Mouse (Mus musculus): ENCODE measurements around the gene Ndufb2. TPM values are rescaled to one million over a fixed set of nuclear protein-coding genes. Genes with fewer than 3 reads are reported as not detected.

Gene Ndufb2
- total RNA-seq (2014; fragmentation: Nextera tagmentation) (18.2 and 22.0 TPM in 2 replicates), total RNA-seq (2017) (76.2 and 78.6 TPM in 2 replicates), polyA plus RNA-seq (2012) (155 and 244 TPM in 2 replicates)

DNA sequence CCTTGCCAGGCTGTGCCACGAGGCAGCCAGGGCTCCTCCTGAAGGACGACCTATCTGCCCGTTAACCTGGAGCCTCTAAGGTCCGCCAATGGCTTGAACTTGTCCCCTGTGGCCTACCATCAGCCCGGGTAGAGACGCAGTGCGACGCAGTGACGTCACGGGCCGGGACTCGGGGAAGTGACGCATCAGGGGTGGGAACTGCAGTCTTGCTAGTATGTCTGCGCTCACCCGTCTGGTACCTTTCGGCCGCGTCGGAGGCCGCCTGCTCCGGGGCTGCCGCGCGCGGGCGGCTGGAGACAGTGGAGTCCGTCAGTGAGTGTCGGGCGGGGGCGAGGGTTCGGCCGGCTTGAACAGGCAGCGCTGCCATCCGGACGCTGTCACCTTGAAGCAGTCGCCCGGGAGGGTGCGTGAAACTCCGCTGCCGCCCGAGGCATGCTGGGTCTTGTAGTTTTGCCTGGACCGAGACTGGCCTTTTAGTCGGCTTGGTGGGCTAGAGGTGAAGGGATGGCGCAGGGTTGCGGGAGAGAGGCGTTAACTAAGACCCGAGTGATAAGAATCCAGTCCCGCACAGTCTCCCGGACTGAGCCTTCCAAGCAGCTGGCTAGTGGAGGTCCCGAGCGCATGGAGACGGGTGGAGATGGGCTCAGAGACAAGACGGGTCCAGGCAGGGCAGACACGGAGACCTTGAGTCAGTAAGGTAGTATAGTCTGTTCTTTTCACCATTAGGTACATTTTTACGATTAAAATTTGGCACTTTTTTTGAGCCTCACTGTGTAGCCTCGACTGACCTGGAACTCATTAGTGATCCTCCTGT is at the start of gene Ndufb2:
TSS of gene Ndufb2 (plus strand) at position 174 of the 814 bp plus-strand sequence.
- DNase-seq (ENCODE audit: low spot score), result peak; percentile 95
- ATAC-seq (ENCODE audit: extremely low read depth, insufficient number of reproducible peaks, low FRiP score, poor library complexity, severe bottlenecking), result peak; percentile 97
- no peaks in the 10 kb centered on the region for H3K27me3 ChIP-seq (ENCODE audit: insufficient read depth, low read length)
- peak within 1 kb of the TSS; percentile 76 for H3K4me3 ChIP-seq (ENCODE audit: low read depth, low read length)
- no peaks in the 10 kb centered on the region for H3K9me3 ChIP-seq (replicated peaks)
- peaks cover 26% of the 10 kb centered on the region for H3K4me1 ChIP-seq (ENCODE audit: insufficient read depth, low read depth, low read length)
- H3K36me3 ChIP-seq (replicated peaks), result peaks cover 59% of the 10 kb centered on the region
- TF ChIP-seq CTCF (IDR thresholded peaks at IDR 0.05; ENCODE audit: low read depth, low read length) (no peak), GATA2 (IDR thresholded peaks at IDR 0.05; ENCODE audit: borderline replicate concordance, low read depth, low read length) (no peak), TAL1 (conservative IDR thresholded peaks at IDR 0.05; ENCODE audit: low read depth, low read length) (no peak), GATA1 (IDR thresholded peaks at IDR 0.05; ENCODE audit: borderline replicate concordance, low read length) (no peak), POLR2AphosphoS5 (IDR thresholded peaks at IDR 0.05; ENCODE audit: insufficient replicate concordance, low read depth, low read length) (no peak)

DNA sequence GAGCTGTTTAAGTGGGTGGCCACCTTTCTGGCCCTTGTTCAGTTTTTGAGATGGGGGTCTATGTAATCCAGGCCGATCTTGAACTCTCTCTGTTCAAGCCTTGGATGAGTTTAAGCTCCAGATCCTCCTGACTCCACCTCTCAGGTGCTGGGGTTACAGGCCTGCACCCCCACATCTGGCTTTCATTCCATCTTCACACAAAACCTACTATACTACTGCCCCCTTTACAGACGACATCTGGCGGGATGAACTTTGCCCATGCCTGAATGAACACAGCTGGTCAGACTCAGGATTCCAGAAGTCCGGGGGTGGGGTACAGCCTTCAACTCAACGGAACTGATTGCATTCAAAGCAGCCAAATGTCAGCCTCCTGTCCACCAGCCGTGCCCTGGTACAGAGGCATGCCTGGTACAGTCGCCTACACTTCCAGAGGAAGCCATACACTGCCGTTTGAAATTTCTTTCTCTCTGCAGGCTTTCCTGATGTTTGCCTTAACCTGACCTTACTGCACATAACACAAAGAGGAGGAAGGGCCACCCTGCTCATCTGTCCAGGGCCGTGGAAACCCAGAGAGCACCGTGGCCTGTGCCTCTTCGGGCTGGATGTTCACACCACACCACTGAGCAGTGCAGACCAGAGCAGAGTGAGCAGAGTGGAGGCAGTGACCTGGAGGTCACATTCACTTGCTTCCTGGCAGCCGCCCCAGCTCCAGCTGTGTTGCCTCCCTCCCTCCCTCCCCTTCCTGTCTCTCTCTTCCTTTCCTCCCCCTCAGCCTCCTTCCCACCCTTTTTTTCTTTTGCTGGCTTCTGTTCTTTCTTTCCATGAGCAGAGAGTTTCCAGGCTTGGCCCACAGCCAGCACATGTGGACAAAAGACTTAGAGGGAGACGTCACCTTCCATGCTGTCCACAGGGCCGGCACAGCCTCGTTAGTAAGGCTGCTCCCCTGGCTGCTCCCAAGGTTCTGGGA is 49.5 kb upstream of the Ndufb2 start:
- TF ChIP-seq CTCF (IDR thresholded peaks at IDR 0.05; ENCODE audit: low read depth, low read length) (no peak), TAL1 (conservative IDR thresholded peaks at IDR 0.05; ENCODE audit: low read depth, low read length) (no peak), POLR2AphosphoS5 (IDR thresholded peaks at IDR 0.05; ENCODE audit: insufficient replicate concordance, low read depth, low read length) (no peak), GATA1 (IDR thresholded peaks at IDR 0.05; ENCODE audit: borderline replicate concordance, low read length) (no peak), GATA2 (IDR thresholded peaks at IDR 0.05; ENCODE audit: borderline replicate concordance, low read depth, low read length) (no peak)
- H3K9me3 ChIP-seq (replicated peaks), result no peaks in the 10 kb centered on the region
- no peaks in the 10 kb centered on the region for H3K36me3 ChIP-seq (replicated peaks)
- H3K27me3 ChIP-seq (ENCODE audit: insufficient read depth, low read length), result peaks cover 42% of the 10 kb centered on the region
- no peaks in the 10 kb centered on the region for H3K4me1 ChIP-seq (ENCODE audit: insufficient read depth, low read depth, low read length)
- no peak overlapping the region for H3K4me3 ChIP-seq (ENCODE audit: low read depth, low read length)
- ATAC-seq (ENCODE audit: extremely low read depth, insufficient number of reproducible peaks, low FRiP score, poor library complexity, severe bottlenecking) (no peak), DNase-seq (ENCODE audit: low spot score) (no peak)

GRCm38 (mm10) chr6:39543769-39544420 is 48.5 kb upstream of the Ndufb2 start:
- no peak for ATAC-seq (ENCODE audit: extremely low read depth, insufficient number of reproducible peaks, low FRiP score, poor library complexity, severe bottlenecking)
- H3K27me3 ChIP-seq (ENCODE audit: insufficient read depth, low read length), result peaks cover 41% of the 10 kb centered on the region
- TF ChIP-seq GATA1 (IDR thresholded peaks at IDR 0.05; ENCODE audit: borderline replicate concordance, low read length), result no peak
- no peak for TF ChIP-seq CTCF (IDR thresholded peaks at IDR 0.05; ENCODE audit: low read depth, low read length)
- no peak for TF ChIP-seq POLR2AphosphoS5 (IDR thresholded peaks at IDR 0.05; ENCODE audit: insufficient replicate concordance, low read depth, low read length)
- TF ChIP-seq TAL1 (conservative IDR thresholded peaks at IDR 0.05; ENCODE audit: low read depth, low read length), result no peak
- no peak for TF ChIP-seq GATA2 (IDR thresholded peaks at IDR 0.05; ENCODE audit: borderline replicate concordance, low read depth, low read length)

GRCm38 (mm10) chr6:39545474-39545873 is 46.9 kb upstream of the Ndufb2 start:
- Histone ChIP-seq H3K9me3 (replicated peaks) (no peaks in the 10 kb centered on the region), H3K36me3 (replicated peaks) (no peaks in the 10 kb centered on the region), H3K4me1 (ENCODE audit: insufficient read depth, low read depth, low read length) (no peaks in the 10 kb centered on the region), H3K27me3 (ENCODE audit: insufficient read depth, low read length) (peaks cover 35% of the 10 kb centered on the region), H3K4me3 (ENCODE audit: low read depth, low read length) (no peak overlapping the region)
- ATAC-seq (ENCODE audit: extremely low read depth, insufficient number of reproducible peaks, low FRiP score, poor library complexity, severe bottlenecking), result no peak
- no peak for TF ChIP-seq CTCF (IDR thresholded peaks at IDR 0.05; ENCODE audit: low read depth, low read length)
- no peak for TF ChIP-seq TAL1 (conservative IDR thresholded peaks at IDR 0.05; ENCODE audit: low read depth, low read length)
- no peak for TF ChIP-seq GATA1 (IDR thresholded peaks at IDR 0.05; ENCODE audit: borderline replicate concordance, low read length)
- TF ChIP-seq POLR2AphosphoS5 (IDR thresholded peaks at IDR 0.05; ENCODE audit: insufficient replicate concordance, low read depth, low read length), result no peak
- no peak for TF ChIP-seq GATA2 (IDR thresholded peaks at IDR 0.05; ENCODE audit: borderline replicate concordance, low read depth, low read length)
- no peak for DNase-seq (ENCODE audit: low spot score)

More at GRCm38 (mm10) chr6:39543769-39544420, 48.5 kb upstream of the Ndufb2 start:
- no peak for DNase-seq (ENCODE audit: low spot score)
- Histone ChIP-seq H3K4me1 (ENCODE audit: insufficient read depth, low read depth, low read length) (no peaks in the 10 kb centered on the region), H3K4me3 (ENCODE audit: low read depth, low read length) (no peak overlapping the region), H3K36me3 (replicated peaks) (no peaks in the 10 kb centered on the region), H3K9me3 (replicated peaks) (no peaks in the 10 kb centered on the region)

DNA sequence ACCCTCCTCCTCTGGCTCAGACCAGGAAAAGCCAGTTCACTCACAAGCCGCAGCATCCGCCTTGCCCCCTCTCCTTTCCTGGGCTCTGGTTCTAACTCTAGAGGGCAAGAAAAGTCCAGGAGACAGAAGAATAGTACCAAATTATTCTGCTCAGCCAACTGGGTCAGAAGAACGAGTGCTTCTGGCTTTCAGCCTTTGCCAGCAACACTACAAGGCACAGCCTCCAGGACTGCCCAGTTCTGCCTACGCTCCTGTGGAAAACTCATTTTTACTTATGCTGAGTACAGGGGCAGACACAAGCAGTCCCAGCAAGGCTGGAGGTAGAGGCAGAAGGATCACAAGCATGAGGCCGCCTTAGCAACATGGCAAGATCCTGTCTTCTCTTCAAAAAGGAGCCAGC is 44.3 kb upstream of the Ndufb2 start:
- H3K9me3 ChIP-seq (replicated peaks), result no peaks in the 10 kb centered on the region
- H3K36me3 ChIP-seq (replicated peaks), result no peaks in the 10 kb centered on the region
- H3K27me3 ChIP-seq (ENCODE audit: insufficient read depth, low read length), result peaks cover 35% of the 10 kb centered on the region
- TF ChIP-seq TAL1 (conservative IDR thresholded peaks at IDR 0.05; ENCODE audit: low read depth, low read length) (no peak), GATA1 (IDR thresholded peaks at IDR 0.05; ENCODE audit: borderline replicate concordance, low read length) (no peak), GATA2 (IDR thresholded peaks at IDR 0.05; ENCODE audit: borderline replicate concordance, low read depth, low read length) (no peak), CTCF (IDR thresholded peaks at IDR 0.05; ENCODE audit: low read depth, low read length) (no peak), POLR2AphosphoS5 (IDR thresholded peaks at IDR 0.05; ENCODE audit: insufficient replicate concordance, low read depth, low read length) (no peak)
- H3K4me3 ChIP-seq (ENCODE audit: low read depth, low read length), result no peak overlapping the region
- ATAC-seq (ENCODE audit: extremely low read depth, insufficient number of reproducible peaks, low FRiP score, poor library complexity, severe bottlenecking) (no peak), DNase-seq (ENCODE audit: low spot score) (no peak)
- H3K4me1 ChIP-seq (ENCODE audit: insufficient read depth, low read depth, low read length), result no peaks in the 10 kb centered on the region

All from G1E (cell line).